Mouse (Mus musculus) adrenal gland, postnatal 4 days (tissue): ENCODE data around the gene Olfr623. TPM values are rescaled to one million over a fixed set of nuclear protein-coding genes. Genes with fewer than 3 reads are reported as not detected.

Experiments
- DNase-seq, 2 experiments: peaks; one replicate each; pipeline ENCODE4 v3.0.0; 2021 to 2022; ENCODE audit warnings: low spot score in 2 of 2, mixed read lengths in 2 of 2
- long read RNA-seq, 2 experiments: library from polyadenylated mRNA; stranded (forward); transcript quantifications; one replicate each; pipeline ENCODE4 v2.0.0; 2021
- total RNA-seq, 2 experiments: library from RNA; stranded (reverse); gene quantifications; 2 replicates each; pipeline ENCODE4 v1.2.3; 2021

Olfr623 gene
- total RNA-seq, result not detected
- long read RNA-seq, experiment 1, result 0 reads
- long read RNA-seq, experiment 2, result 0 reads

DNA sequence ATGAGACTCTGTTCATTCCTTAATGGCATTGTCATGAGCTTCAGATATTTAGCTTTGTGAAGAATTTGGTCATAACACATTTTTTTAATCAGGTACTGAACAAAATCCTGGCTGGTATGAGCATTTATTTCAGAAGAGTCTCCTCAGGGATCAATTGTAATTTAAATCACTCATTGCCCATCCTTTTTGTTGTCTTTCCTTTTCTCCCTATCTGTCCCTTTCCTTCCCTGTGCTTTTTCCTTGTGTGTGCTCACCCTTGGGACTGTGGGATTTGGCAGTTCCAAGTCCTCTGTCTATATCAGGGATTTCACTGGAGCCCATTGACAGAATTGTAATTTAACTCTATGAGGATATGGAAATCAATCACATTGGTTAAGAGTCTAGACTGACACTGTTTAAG, at the start of gene Olfr623:
Gene Olfr623 (minus strand): TSS at position 101 of the 400 bp plus-strand sequence.
- DNase-seq, result no peak

DNA sequence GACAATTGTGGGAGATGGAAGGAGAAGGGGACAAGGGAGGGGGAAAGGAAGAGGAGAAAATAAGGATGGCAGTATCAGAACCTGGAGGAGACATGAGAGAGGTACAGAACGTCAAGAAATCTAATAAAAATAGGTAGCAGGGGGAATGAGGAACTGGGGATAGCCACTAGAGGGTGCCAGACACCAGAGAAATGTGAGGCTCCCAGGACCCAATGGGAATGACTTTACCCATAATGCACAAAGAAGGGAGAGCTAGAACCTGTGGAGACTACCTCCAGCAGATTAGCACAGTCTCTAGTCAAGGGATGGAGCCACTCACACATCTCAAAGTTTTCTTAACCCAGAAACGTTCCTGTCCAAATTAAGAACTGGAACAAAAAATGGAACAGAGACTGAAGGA, 48.5 kb upstream of the Olfr623 start:
- no peak for DNase-seq

DNA sequence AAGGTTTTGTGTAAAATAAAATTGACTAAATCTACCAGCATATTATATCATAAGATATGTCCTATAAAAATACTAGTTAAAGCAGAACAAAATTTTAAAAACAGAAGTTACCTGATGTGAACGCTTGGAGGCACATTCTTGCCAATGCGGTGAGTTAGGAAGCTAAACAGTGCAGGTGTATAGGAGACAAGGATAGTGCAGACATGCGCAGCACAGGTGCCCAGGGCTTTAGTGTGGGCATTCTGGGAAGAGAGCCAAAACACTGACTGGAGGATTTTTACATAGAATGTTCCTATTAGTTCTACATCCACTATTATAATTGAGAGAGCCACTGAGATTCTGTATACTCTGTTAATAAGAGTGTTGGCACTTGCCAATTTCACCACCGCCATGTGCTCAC, 36.0 kb upstream of the Olfr623 start:
- DNase-seq, result no peak

DNA sequence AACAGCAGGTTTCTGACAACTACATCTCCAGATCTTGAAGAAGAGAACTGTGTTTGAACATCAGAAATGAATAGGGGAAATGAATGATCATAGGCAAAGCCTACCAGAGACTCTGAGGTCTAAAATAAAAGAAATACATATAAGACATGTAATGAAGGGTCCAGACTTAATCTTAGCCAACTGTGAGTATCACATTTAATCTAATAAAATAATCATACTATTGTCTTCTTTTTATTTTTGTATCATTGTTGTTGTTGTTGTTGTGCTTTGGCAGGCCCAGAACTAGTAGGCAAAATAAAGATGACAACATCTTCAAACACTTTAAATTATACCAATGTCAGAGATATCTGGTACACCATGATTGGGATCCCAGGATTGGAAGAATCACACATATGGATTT, 18.9 kb upstream of the Olfr623 start, which contains the start of gene Olfr625-ps1:
Gene Olfr625-ps1 (plus strand): TSS at position 301 of the 400 bp plus-strand sequence.
- DNase-seq, result no peak

DNA sequence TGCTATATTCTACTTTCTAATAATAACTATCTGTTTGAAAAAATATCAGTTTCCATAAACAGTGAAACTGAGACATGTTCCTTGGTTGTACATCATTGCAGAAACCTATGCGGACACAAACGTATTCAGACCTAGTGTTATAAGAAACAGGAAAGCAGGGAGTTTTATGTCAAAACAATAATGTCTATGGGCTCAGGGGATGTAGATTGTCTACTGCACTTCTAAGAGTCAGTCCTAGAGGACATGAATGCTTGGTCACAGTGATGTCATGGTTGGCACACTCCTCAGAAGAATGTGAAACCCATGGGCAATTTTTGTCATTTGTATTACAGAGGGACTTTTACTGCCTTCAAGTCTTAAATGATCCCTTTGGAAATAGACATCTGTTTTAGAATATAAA, 7.6 kb upstream of the Olfr623 start, which contains the start of gene Olfr624:
Gene Olfr624 (minus strand): TSS at position 101 of the 400 bp plus-strand sequence.
- DNase-seq, result no peak

DNA sequence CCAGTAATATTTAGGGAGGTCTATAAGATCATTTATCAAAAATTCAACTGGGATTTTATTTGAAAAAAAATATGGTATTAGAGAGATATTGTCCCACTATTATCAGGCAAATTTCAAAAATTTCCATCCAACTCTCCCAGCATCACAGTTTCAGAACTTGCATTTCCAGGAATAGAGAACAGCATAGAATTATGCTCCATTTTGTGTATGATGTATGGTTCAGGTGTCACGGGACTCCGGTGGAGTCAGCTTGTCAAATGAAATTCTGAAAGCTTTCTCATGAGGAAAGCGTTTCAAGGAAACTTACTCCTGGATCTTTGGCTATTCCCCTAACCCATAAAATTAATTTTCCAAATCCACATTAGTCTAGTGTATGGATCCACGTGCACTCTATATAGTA, 19.4 kb downstream of the Olfr623 start:
- DNase-seq, result no peak

DNA sequence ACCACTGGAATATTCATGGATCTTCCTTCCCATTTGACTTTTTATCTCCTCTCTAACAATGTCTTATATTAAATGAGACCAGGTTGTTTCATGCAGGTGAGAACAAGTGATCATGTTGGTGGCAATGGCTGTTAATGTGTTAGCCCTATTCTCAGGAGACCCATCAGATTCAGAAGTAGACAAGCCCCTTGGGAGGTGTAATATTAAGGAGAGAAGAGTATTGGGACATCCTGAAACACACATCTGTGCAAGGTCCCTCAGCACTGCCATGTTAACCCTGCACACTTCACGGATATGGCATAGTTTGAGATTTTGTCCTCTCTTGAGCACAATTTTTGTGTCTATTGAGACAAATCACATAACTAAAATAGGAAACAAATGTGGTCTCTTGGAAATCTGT, 20.9 kb downstream of the Olfr623 start, which contains the start of gene Olfr622:
Gene Olfr622 (minus strand): TSS at position 101 of the 400 bp plus-strand sequence.
- no peak for DNase-seq

DNA sequence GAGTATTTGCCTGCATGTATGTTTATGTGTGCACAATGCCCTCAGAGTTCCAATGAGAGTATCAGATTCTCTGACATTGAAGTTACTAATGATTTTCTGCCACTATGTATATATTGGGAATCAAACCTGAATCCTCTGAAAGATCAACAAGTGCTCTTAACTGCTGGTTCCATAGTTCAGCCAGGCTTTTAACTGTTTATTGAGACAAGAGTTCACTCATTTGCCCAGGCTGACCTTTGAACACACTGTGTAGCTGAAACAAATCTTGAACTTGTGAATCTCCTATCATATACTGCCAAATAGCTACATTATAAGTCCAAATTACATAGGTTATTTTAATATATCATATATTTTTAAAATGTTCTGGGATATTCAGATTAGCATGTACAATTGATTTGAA, 26.7 kb downstream of the Olfr623 start:
- no peak for DNase-seq

DNA sequence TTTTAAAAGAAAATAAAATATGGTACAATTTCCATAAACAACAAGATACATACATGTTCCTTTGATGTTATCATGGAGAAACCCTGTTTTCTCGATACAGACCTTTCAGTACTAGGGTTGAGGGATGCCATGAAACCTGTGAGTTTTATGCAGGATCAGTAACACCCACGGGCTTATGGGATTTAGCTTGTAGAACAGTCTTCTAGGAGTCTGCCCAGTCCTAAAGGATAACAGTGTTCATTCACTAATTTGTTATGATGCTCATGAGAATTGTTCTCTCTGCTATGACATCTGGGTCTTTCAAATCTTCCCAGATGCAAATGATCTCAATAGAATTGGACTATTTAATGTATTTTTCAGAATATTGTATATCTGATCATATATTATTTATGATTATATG, 51.1 kb downstream of the Olfr623 start, which contains the start of gene Olfr620:
Gene Olfr620 (minus strand): TSS at position 101 of the 400 bp plus-strand sequence.
- DNase-seq, result no peak

Other genes starting within 250 kb of the Olfr623 start
- gene Usp17lc, start 248.6 kb downstream of the Olfr623 start, total RNA-seq, result not detected
- not detected for gene Olfr605, start 218.3 kb downstream of the Olfr623 start, total RNA-seq
- not detected for gene Olfr606, start 214.7 kb downstream of the Olfr623 start, total RNA-seq
- not detected for gene Olfr607, start 199.5 kb downstream of the Olfr623 start, total RNA-seq
- not detected for gene Olfr608, start 193.8 kb downstream of the Olfr623 start, total RNA-seq
- gene Olfr609, start 165.6 kb downstream of the Olfr623 start, total RNA-seq, result not detected
- gene Olfr610, start 151.6 kb downstream of the Olfr623 start, total RNA-seq, result not detected
- not detected for gene Olfr611, start 142.9 kb downstream of the Olfr623 start, total RNA-seq
- gene Olfr612, start 121.0 kb downstream of the Olfr623 start, total RNA-seq, result not detected
- not detected for gene Olfr613, start 115.6 kb downstream of the Olfr623 start, total RNA-seq
- not detected for gene Olfr615, start 107.6 kb downstream of the Olfr623 start, total RNA-seq
- not detected for gene Olfr616, start 94.6 kb downstream of the Olfr623 start, total RNA-seq
- not detected for gene Olfr617, start 90.6 kb downstream of the Olfr623 start, total RNA-seq
- gene Olfr618, start 73.6 kb downstream of the Olfr623 start, total RNA-seq, result not detected
- not detected for gene Olfr619, start 63.1 kb downstream of the Olfr623 start, total RNA-seq
- not detected for gene Olfr620, start 51.2 kb downstream of the Olfr623 start, total RNA-seq
- not detected for gene Olfr622, start 21.0 kb downstream of the Olfr623 start, total RNA-seq
- under 1 TPM in 1 of 2 experiments, not detected in 1; 0.06 TPM for gene Olfr624, start 7.5 kb upstream of the Olfr623 start, total RNA-seq
- not detected for gene Olfr625-ps1, start 19.0 kb upstream of the Olfr623 start, total RNA-seq
- gene Olfr243, start 51.0 kb upstream of the Olfr623 start, total RNA-seq, result not detected
- gene Olfr628, start 66.7 kb upstream of the Olfr623 start, total RNA-seq, result not detected
- not detected for gene Olfr629, start 81.2 kb upstream of the Olfr623 start, total RNA-seq
- not detected for gene Olfr630, start 93.6 kb upstream of the Olfr623 start, total RNA-seq
- not detected for gene Olfr69, start 107.9 kb upstream of the Olfr623 start, total RNA-seq
- gene Olfr68, start 116.0 kb upstream of the Olfr623 start, total RNA-seq, result not detected
- not detected for gene Olfr67, start 128.1 kb upstream of the Olfr623 start, total RNA-seq
- gene Hbb-bt, start 150.3 kb upstream of the Olfr623 start, total RNA-seq, result 100 to 1,000 TPM; 618 to 940 TPM
- 1,000 to 10,000 TPM; 4,172 to 4,820 TPM for gene Hbb-bs, start 164.4 kb upstream of the Olfr623 start, total RNA-seq
- gene Hbb-bh2, start 176.8 kb upstream of the Olfr623 start, total RNA-seq, result not detected
- not detected for gene Hbb-bh1, start 179.5 kb upstream of the Olfr623 start, total RNA-seq
- not detected for gene Hbb-y, start 189.5 kb upstream of the Olfr623 start, total RNA-seq
- gene Olfr66, start 222.6 kb upstream of the Olfr623 start, total RNA-seq, result not detected
- gene Olfr64, start 230.8 kb upstream of the Olfr623 start, total RNA-seq, result not detected
- gene Olfr65, start 239.8 kb upstream of the Olfr623 start, total RNA-seq, result not detected